Mouse (Mus musculus): Measurements from ENCODE around the gene Dock10.

The Dock10 gene

GRCm38 (mm10) chr1:80656389-80656788 lies 101.9 kb downstream of the Dock10 start:
- no peak for DNase-seq (ENCODE audit: low spot score in 2 of 2)

GRCm38 (mm10) chr1:80655854-80656253 lies 102.5 kb downstream of the Dock10 start:
- DNase-seq (ENCODE audit: low spot score in 2 of 2), result no peak

GRCm38 (mm10) chr1:80655195-80655594 lies 103.1 kb downstream of the Dock10 start:
- DNase-seq (ENCODE audit: low spot score in 2 of 2), result no peak

- DNase-seq (ENCODE audit: low spot score in 2 of 2), result no peak
Observed at GRCm38 (mm10) chr1:80654177-80654576, 104.2 kb downstream of the Dock10 start.

GRCm38 (mm10) chr1:80652803-80653202 lies 105.5 kb downstream of the Dock10 start:
- DNase-seq (ENCODE audit: low spot score in 2 of 2), result no peak

- DNase-seq (ENCODE audit: low spot score in 2 of 2), result no peak
Observed at GRCm38 (mm10) chr1:80652083-80652482, 106.2 kb downstream of the Dock10 start.

- no peak for DNase-seq (ENCODE audit: low spot score in 2 of 2)
Observed at GRCm38 (mm10) chr1:80646602-80647001, 111.7 kb downstream of the Dock10 start.

GRCm38 (mm10) chr1:80643866-80644451 lies 114.4 kb downstream of the Dock10 start:
- DNase-seq (ENCODE audit: low spot score in 2 of 2), result no peak

- no peak for DNase-seq (ENCODE audit: low spot score in 2 of 2)
Observed at GRCm38 (mm10) chr1:80641832-80642231, 116.5 kb downstream of the Dock10 start.

- DNase-seq (ENCODE audit: low spot score in 2 of 2), result no peak
Observed at GRCm38 (mm10) chr1:80641288-80641687, 117.0 kb downstream of the Dock10 start.

- DNase-seq (ENCODE audit: low spot score in 2 of 2), result no peak
Observed at GRCm38 (mm10) chr1:80639553-80639952, 118.8 kb downstream of the Dock10 start.

- no peak for DNase-seq (ENCODE audit: low spot score in 2 of 2)
Observed at GRCm38 (mm10) chr1:80637214-80637705, 121.1 kb downstream of the Dock10 start.

- no peak for DNase-seq (ENCODE audit: low spot score in 2 of 2)
Observed at GRCm38 (mm10) chr1:80635825-80636224, 122.5 kb downstream of the Dock10 start.

- no peak for DNase-seq (ENCODE audit: low spot score in 2 of 2)
Observed at GRCm38 (mm10) chr1:80633536-80633935, 124.8 kb downstream of the Dock10 start.

- no peak for DNase-seq (ENCODE audit: low spot score in 2 of 2)
Observed at GRCm38 (mm10) chr1:80630179-80631149, 127.9 kb downstream of the Dock10 start.

- no peak for DNase-seq (ENCODE audit: low spot score in 2 of 2)
Observed at GRCm38 (mm10) chr1:80628054-80628453, 130.3 kb downstream of the Dock10 start.

GRCm38 (mm10) chr1:80626800-80627199 lies 131.5 kb downstream of the Dock10 start:
- no peak for DNase-seq (ENCODE audit: low spot score in 2 of 2)

GRCm38 (mm10) chr1:80625371-80625770 lies 133.0 kb downstream of the Dock10 start:
- no peak for DNase-seq (ENCODE audit: low spot score in 2 of 2)

- no peak for DNase-seq (ENCODE audit: low spot score in 2 of 2)
Observed at GRCm38 (mm10) chr1:80624552-80624951, 133.8 kb downstream of the Dock10 start.

GRCm38 (mm10) chr1:80622646-80623045 lies 135.7 kb downstream of the Dock10 start:
- no peak for DNase-seq (ENCODE audit: low spot score in 2 of 2)

- DNase-seq (ENCODE audit: low spot score in 2 of 2), result no peak
Observed at GRCm38 (mm10) chr1:80619100-80619499, 139.2 kb downstream of the Dock10 start.

GRCm38 (mm10) chr1:80616671-80617070 lies 141.7 kb downstream of the Dock10 start:
- DNase-seq (ENCODE audit: low spot score in 2 of 2), result no peak

- DNase-seq (ENCODE audit: low spot score in 2 of 2), result no peak
Observed at GRCm38 (mm10) chr1:80614750-80615149, 143.6 kb downstream of the Dock10 start.

Data from thymus, postnatal 10 days (tissue).